Mouse (Mus musculus): ENCODE data around the gene Klhdc3. TPM values are rescaled to one million over a fixed set of nuclear protein-coding genes. Genes with fewer than 3 reads are reported as not detected.

The Klhdc3 gene
- total and polyA plus RNA-seq, 2 experiments from 2014 or later: 91.5 to 179 TPM

DNA sequence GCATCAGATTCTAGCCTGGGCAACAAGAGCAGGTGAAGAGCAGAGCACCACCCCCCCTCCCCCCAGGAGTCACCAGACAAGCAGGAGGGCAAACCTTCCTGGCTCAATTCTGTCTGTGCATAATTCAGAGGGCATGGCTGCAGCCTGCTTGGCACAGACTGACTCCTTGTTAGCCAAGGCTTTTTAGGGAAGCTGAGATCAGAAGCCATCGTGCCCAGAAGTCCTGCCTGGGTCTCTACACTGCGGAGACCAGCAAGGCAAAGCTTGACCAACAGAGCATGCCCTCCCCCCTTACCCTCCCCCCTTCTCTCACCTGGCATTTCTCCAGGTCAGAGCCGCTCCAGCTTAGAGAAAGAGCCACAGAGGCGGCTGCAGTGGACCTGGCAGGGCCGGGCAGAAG lies 18.0 kb downstream of the Klhdc3 start:
- Histone ChIP-seq H3K27me3 (ENCODE audit: insufficient read depth, low read length) (no peaks in the 10 kb centered on the region), H3K27ac (no peak overlapping the region), H3K4me1 (ENCODE audit: insufficient read depth, low read length) (no peaks in the 10 kb centered on the region), H3K9ac (replicated peaks; ENCODE audit: low read length) (no peak overlapping the region), H3K9me3 (ENCODE audit: low read length) (no peaks in the 10 kb centered on the region), H3K4me3 (ENCODE audit: low read length) (no peak overlapping the region), H3K4me2 (ENCODE audit: low read depth, low read length) (no peak overlapping the region), H3K36me3 (ENCODE audit: insufficient read depth, low read length) (peaks cover 54% of the 10 kb centered on the region)
- WGBS: 58% methylated on average over 5 of the region's 5 CpGs
- DNase-seq (ENCODE audit: low spot score): no peak
- ATAC-seq: no peak
- TF ChIP-seq CTCF (IDR thresholded peaks at IDR 0.05; ENCODE audit: low read depth): no peak

DNA sequence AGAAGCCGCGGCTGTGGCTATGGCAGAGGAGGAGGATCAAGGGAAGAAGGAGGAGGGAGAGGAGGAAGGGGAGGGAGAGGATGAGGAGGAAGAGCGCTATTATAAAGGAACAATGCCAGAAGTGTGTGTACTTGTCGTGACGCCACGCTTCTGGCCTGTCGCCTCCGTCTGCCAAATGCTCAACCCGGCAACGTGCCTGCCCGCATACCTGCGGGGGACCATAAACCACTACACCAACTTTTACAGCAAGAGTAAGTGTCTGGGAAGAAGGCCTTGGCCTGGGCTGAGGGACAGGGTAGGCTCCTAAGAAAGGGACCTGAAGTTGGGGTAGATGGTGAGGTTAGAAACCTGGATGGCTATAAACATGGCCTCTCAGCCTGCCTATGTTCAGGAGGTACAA lies 18.7 kb downstream of the Klhdc3 start:
- no peak overlapping the region for H3K9ac ChIP-seq (replicated peaks; ENCODE audit: low read length)
- no peak for ATAC-seq
- no peak for TF ChIP-seq CTCF (IDR thresholded peaks at IDR 0.05; ENCODE audit: low read depth)
- H3K36me3 ChIP-seq (ENCODE audit: insufficient read depth, low read length): peaks cover 61% of the 10 kb centered on the region
- H3K4me3 ChIP-seq (ENCODE audit: low read length): no peak overlapping the region
- H3K9me3 ChIP-seq (ENCODE audit: low read length): no peaks in the 10 kb centered on the region
- no peaks in the 10 kb centered on the region for H3K27me3 ChIP-seq (ENCODE audit: insufficient read depth, low read length)
- no peaks in the 10 kb centered on the region for H3K4me1 ChIP-seq (ENCODE audit: insufficient read depth, low read length)
- no peak overlapping the region for H3K27ac ChIP-seq
- DNase-seq (ENCODE audit: low spot score): no peak
- H3K4me2 ChIP-seq (ENCODE audit: low read depth, low read length): no peak overlapping the region
- WGBS: 84% methylated on average over 12 of the region's 12 CpGs

DNA sequence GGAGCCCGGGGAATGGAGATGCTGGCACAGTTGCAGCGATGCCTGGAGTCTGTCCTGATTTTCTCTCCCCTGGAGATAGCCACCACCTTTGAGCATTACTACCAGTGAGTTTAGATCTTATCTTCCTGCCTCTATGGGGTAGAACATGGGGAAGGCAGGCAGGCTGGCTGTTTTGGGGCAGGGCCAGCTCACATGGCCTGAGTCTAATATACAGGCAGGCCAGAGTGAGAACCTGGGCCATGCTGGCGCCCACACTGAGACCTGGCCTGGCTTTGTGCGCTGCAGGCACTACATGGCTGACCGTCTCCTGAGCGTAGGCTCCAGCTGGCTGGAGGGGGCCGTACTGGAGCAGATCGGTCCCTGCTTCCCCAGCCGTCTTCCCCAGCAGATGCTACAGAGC lies 19.4 kb downstream of the Klhdc3 start:
- WGBS: 90% methylated on average over 9 of the region's 9 CpGs
- ATAC-seq (no peak), DNase-seq (ENCODE audit: low spot score) (no peak)
- peaks cover 61% of the 10 kb centered on the region for H3K36me3 ChIP-seq (ENCODE audit: insufficient read depth, low read length)
- no peak overlapping the region for H3K4me2 ChIP-seq (ENCODE audit: low read depth, low read length)
- H3K27ac ChIP-seq: no peak overlapping the region
- no peak for TF ChIP-seq CTCF (IDR thresholded peaks at IDR 0.05; ENCODE audit: low read depth)
- no peak overlapping the region for H3K9ac ChIP-seq (replicated peaks; ENCODE audit: low read length)
- no peaks in the 10 kb centered on the region for H3K9me3 ChIP-seq (ENCODE audit: low read length)
- H3K27me3 ChIP-seq (ENCODE audit: insufficient read depth, low read length): no peaks in the 10 kb centered on the region
- H3K4me3 ChIP-seq (ENCODE audit: low read length): no peak overlapping the region
- H3K4me1 ChIP-seq (ENCODE audit: insufficient read depth, low read length): no peaks in the 10 kb centered on the region

DNA sequence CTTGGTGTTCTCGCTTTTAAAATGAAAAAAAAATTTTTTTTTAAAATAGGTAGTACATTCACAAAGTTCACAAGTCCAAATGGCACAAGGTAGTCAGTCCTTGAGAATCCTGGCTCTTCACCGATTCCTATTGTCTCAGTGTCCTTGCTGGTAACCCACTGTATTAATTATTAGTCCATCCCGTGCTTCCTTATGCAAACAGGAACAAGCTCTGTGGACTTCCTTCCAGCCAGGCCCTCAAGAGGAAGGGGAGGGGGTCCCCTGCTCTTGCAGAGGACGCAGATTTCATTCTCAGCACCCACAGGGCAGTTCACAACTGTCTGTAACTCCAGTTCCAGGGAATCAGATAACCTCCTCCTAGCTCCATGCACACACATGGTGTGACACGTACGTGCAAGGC lies 24.7 kb downstream of the Klhdc3 start:
- H3K36me3 ChIP-seq (ENCODE audit: insufficient read depth, low read length): peaks cover 40% of the 10 kb centered on the region

DNA sequence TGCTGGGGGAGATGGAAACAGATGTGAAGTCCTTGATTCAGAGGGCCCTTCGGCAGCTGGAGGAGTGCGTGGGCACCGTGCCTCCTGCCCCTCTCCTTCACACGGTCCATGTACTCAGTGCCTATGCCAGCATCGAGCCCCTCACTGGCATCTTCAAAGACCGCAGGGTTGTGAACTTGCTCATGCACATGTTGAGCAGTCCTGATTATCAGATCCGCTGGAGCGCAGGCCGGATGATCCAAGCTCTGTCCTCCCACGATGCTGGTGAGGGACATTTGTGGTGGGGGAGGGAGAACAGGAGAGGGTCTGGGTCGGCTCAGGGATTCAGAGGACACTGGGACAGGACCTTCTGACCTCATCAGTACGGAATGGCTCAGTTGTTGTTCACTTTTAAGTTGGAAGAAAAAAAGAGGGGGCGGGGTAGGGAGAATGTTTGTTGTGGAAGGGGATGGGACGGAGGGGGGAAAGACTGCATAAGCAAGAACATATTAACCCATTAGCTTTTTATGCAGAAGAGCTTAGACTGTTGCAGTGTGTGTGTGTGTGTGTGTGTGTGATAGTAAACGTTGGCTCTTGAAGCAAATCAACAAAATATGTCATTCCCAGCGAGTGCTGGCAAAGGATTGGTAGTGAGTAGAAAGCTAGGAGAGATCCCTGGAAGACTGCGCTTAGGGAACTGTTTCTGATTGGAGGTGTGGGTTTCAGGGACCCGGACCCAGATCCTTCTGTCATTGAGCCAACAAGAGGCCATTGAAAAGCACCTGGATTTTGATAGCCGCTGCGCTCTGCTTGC lies 28.8 kb downstream of the Klhdc3 start:
- 64% methylated on average over 20 of the region's 20 CpGs for WGBS
- DNase-seq (ENCODE audit: low spot score) (no peak), ATAC-seq (no peak)
- Histone ChIP-seq H3K4me1 (ENCODE audit: insufficient read depth, low read length) (peaks cover 15% of the 10 kb centered on the region), H3K27ac (no peak overlapping the region), H3K27me3 (ENCODE audit: insufficient read depth, low read length) (no peaks in the 10 kb centered on the region), H3K9ac (replicated peaks; ENCODE audit: low read length) (peak overlapping the region; percentile 90; the same call in 1 of the 2 replicates), H3K36me3 (ENCODE audit: insufficient read depth, low read length) (peaks cover 15% of the 10 kb centered on the region), H3K4me2 (ENCODE audit: low read depth, low read length) (peak overlapping the region; percentile 95), H3K4me3 (ENCODE audit: low read length) (peak overlapping the region; percentile 60; the same call in 1 of the 2 replicates), H3K9me3 (ENCODE audit: low read length) (no peaks in the 10 kb centered on the region)
- TF ChIP-seq CTCF (IDR thresholded peaks at IDR 0.05; ENCODE audit: low read depth): no peak

More for the DNA sequence above, 24.7 kb downstream of the Klhdc3 start:
- 83% methylated on average over 6 of the region's 6 CpGs for WGBS
- Histone ChIP-seq H3K9me3 (ENCODE audit: low read length) (no peaks in the 10 kb centered on the region), H3K4me2 (ENCODE audit: low read depth, low read length) (no peak overlapping the region), H3K27ac (no peak overlapping the region), H3K4me1 (ENCODE audit: insufficient read depth, low read length) (peaks cover 11% of the 10 kb centered on the region), H3K4me3 (ENCODE audit: low read length) (no peak overlapping the region), H3K27me3 (ENCODE audit: insufficient read depth, low read length) (no peaks in the 10 kb centered on the region), H3K9ac (replicated peaks; ENCODE audit: low read length) (no peak overlapping the region)
- no peak for TF ChIP-seq CTCF (IDR thresholded peaks at IDR 0.05; ENCODE audit: low read depth)
- ATAC-seq: no peak
- no peak for DNase-seq (ENCODE audit: low spot score)

DNA sequence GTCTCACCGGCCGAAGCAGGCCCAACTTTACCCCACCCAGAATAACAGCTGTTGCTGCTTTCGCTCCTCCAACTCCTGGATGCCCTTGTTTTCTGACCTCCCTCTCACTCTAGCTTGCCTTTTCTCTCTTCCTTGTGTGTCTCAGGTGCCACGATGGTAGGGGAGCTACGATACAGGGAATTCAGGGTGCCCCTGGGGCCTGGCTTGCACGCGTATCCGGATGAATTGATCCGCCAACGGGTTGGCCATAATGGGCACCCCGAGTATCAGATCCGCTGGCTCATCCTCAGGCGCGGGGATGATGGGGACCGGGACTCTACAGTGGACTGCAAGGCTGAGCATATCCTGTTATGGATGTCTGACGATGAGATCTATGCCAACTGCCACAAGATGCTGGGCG lies 29.4 kb downstream of the Klhdc3 start:
- DNase-seq (ENCODE audit: low spot score) (no peak), ATAC-seq (no peak)
- Histone ChIP-seq H3K27me3 (ENCODE audit: insufficient read depth, low read length) (no peaks in the 10 kb centered on the region), H3K9ac (replicated peaks; ENCODE audit: low read length) (peak overlapping the region; percentile 90), H3K4me3 (ENCODE audit: low read length) (peak overlapping the region; percentile 60), H3K27ac (peak overlapping the region; percentile 97; the same call in 1 of the 2 replicates), H3K9me3 (ENCODE audit: low read length) (no peaks in the 10 kb centered on the region), H3K36me3 (ENCODE audit: insufficient read depth, low read length) (peaks cover 15% of the 10 kb centered on the region), H3K4me2 (ENCODE audit: low read depth, low read length) (peak overlapping the region; percentile 95), H3K4me1 (ENCODE audit: insufficient read depth, low read length) (peaks cover 15% of the 10 kb centered on the region)
- TF ChIP-seq CTCF (IDR thresholded peaks at IDR 0.05; ENCODE audit: low read depth): no peak
- 70% methylated on average over 17 of the region's 17 CpGs for WGBS
